Comparison of ENCODE assay signal across 12 mouse cellular contexts in the genomic region with DNA sequence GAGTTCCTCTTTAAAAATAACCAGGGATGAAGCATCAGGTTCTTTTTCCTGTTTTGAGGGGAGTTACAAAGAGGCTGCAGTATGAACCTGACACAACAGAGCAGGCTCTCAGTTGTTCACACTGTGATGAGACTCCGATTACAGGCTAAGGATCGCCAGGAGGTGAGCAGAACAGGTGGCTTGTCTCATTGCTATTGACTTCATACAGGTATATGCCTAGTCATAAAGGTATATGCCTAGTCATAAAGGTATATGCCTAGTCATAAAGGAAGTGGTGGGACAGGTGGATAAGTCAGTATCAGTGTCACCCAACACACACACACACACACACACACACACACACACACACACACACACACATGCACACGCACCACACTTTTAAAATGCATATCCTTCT.
DNase-seq lines count a peak whose midpoint lies in the region; ATAC-seq and TF ChIP-seq lines count a peak whose summit lies in the region.
"Had no signal": no experiment of that assay in that cellular context is flagged by ENCODE, and none has a peak within 500 bp of the region (broad histone marks: within the 10 kb centered on the region; RNA-seq: fewer than 3 reads in every experiment).

No protein-coding gene starts in this region.

- H3K27me3 ChIP-seq in neural tube, embryonic 11.5 days (ENCODE audit: control insufficient read depth, insufficient read depth, low read length), result no peaks in the 10 kb centered on the region
- H3K27me3 ChIP-seq in forebrain, embryonic 15.5 days, result no peaks in the 10 kb centered on the region
- H3K27me3 ChIP-seq in intestine, postnatal 0 days (replicated peaks; ENCODE audit: control insufficient read depth, insufficient read depth, low read length), result no peaks in the 10 kb centered on the region
- H3K27me3 ChIP-seq: CH12.LX, Patski had no signal

- no peak for TF ChIP-seq CTCF in intestine, postnatal 0 days (IDR thresholded peaks at IDR 0.05; ENCODE audit: low read depth)
- no peak for TF ChIP-seq CTCF in olfactory bulb, adult 2 months (IDR thresholded peaks at IDR 0.05; ENCODE audit: insufficient read depth, low read depth, low read length)

- DNase-seq in neural tube, embryonic 11.5 days (ENCODE audit: low spot score), result no peak
- DNase-seq in neural tube, embryonic 10.5 days (ENCODE audit: extremely low spot score, low spot score), result no peak
- DNase-seq: lung, postnatal 4 days; right cerebral cortex, postnatal 4 days had no signal

- no peaks in the 10 kb centered on the region for H3K9me3 ChIP-seq in neural tube, embryonic 11.5 days (ENCODE audit: control insufficient read depth, low read length)
- no peaks in the 10 kb centered on the region for H3K9me3 ChIP-seq in forebrain, embryonic 15.5 days
- H3K9me3 ChIP-seq in intestine, postnatal 0 days (ENCODE audit: control insufficient read depth), result no peaks in the 10 kb centered on the region

- peak overlapping the region; percentile 58 for H3K27ac ChIP-seq in neural tube, embryonic 11.5 days (ENCODE audit: low read depth, low read length)
- H3K27ac ChIP-seq in forebrain, embryonic 15.5 days (replicated peaks), result peak overlapping the region; percentile 72
- peak overlapping the region; percentile 28; the same call in 1 of the 2 replicates for H3K27ac ChIP-seq in intestine, postnatal 0 days (ENCODE audit: low read depth, low read length)
- H3K27ac ChIP-seq in olfactory bulb, adult 2 months (ENCODE audit: insufficient read depth, low read depth, low read length), result 0 out of 2 replicates have a peak overlapping the region, but pooled peaks have one; percentile 4
- H3K27ac ChIP-seq: liver, embryonic 14.5 days had no signal

- WGBS in neural tube, embryonic 11.5 days, result 88% methylated on average over 3 of the region's 3 CpGs
- 78% methylated on average over 3 of the region's 3 CpGs for WGBS in forebrain, embryonic 15.5 days
- 63% methylated on average over 3 of the region's 3 CpGs for WGBS in intestine, postnatal 0 days
- WGBS in olfactory bulb, adult 2 months, result 83% methylated on average over 3 of the region's 3 CpGs

- no peaks in the 10 kb centered on the region for H3K36me3 ChIP-seq in neural tube, embryonic 11.5 days (ENCODE audit: control insufficient read depth, insufficient read depth, low read length)
- no peaks in the 10 kb centered on the region for H3K36me3 ChIP-seq in forebrain, embryonic 15.5 days
- no peaks in the 10 kb centered on the region for H3K36me3 ChIP-seq in intestine, postnatal 0 days (ENCODE audit: control insufficient read depth, insufficient read depth)

- no peak for ATAC-seq in neural tube, embryonic 11.5 days (ENCODE audit: insufficient read depth, low FRiP score, low TSS enrichment)
- ATAC-seq in forebrain, embryonic 15.5 days (replicated peaks), result no peak
- peak; percentile 70 for ATAC-seq in intestine, postnatal 0 days
- ATAC-seq in megakaryocyte-erythroid progenitor cell, adult 5-6 weeks (replicated peaks; ENCODE audit: low FRiP score, low TSS enrichment, poor library complexity, severe bottlenecking), result no peak
- ATAC-seq in megakaryocyte, adult 5-6 weeks (ENCODE audit: poor library complexity, severe bottlenecking), result no peak

- no peak overlapping the region for H3K9ac ChIP-seq in neural tube, embryonic 11.5 days (ENCODE audit: low read length)
- no peak overlapping the region for H3K9ac ChIP-seq in forebrain, embryonic 15.5 days (replicated peaks)
- H3K9ac ChIP-seq in intestine, postnatal 0 days (ENCODE audit: low read depth, low read length), result no peak overlapping the region
- H3K9ac ChIP-seq: liver, embryonic 14.5 days had no signal

- no peak overlapping the region for H3K4me2 ChIP-seq in neural tube, embryonic 11.5 days (ENCODE audit: low read depth)
- no peak overlapping the region for H3K4me2 ChIP-seq in forebrain, embryonic 15.5 days (replicated peaks)
- H3K4me2 ChIP-seq in intestine, postnatal 0 days (replicated peaks; ENCODE audit: low read depth), result 0 out of 2 replicates have a peak overlapping the region, but pooled peaks have one; percentile 13

- TF ChIP-seq POLR2A in olfactory bulb, adult 2 months (IDR thresholded peaks at IDR 0.05; ENCODE audit: insufficient read depth, low read depth, low read length), result no peak

- no peak overlapping the region for H3K4me3 ChIP-seq in neural tube, embryonic 11.5 days (ENCODE audit: low read depth, low read length)
- H3K4me3 ChIP-seq in forebrain, embryonic 15.5 days, result no peak overlapping the region
- H3K4me3 ChIP-seq in intestine, postnatal 0 days (ENCODE audit: low read depth, low read length), result no peak overlapping the region
- H3K4me3 ChIP-seq in olfactory bulb, adult 2 months (ENCODE audit: insufficient read depth, low read depth, low read length), result no peak overlapping the region

- peaks cover 13% of the 10 kb centered on the region for H3K4me1 ChIP-seq in neural tube, embryonic 11.5 days (ENCODE audit: control insufficient read depth, insufficient read depth, low read length)
- peaks cover 68% of the 10 kb centered on the region for H3K4me1 ChIP-seq in forebrain, embryonic 15.5 days
- H3K4me1 ChIP-seq in intestine, postnatal 0 days (replicated peaks; ENCODE audit: control insufficient read depth, insufficient read depth, low read length), result peaks cover 10% of the 10 kb centered on the region; the same call in 1 of the 2 replicates
- H3K4me1 ChIP-seq in olfactory bulb, adult 2 months (ENCODE audit: control insufficient read depth, insufficient read depth, low read length), result peaks cover 15% of the 10 kb centered on the region

Comparison
In these comparisons a context has a peak if more than half of its experiments do, and no peak if none do; other contexts are left out.
1. H3K27ac ChIP-seq: peak in every context shown above with its lines; median percentile 72 in forebrain, embryonic 15.5 days; 58 in neural tube, embryonic 11.5 days; 28 in intestine, postnatal 0 days; 4 in olfactory bulb, adult 2 months.